Mouse (Mus musculus): ENCODE data around the gene Tnik. TPM values are rescaled to one million over a fixed set of nuclear protein-coding genes. Genes with fewer than 3 reads are reported as not detected.

Gene Tnik
- polyA plus RNA-seq, 1 experiment from 2014 or later: 29.8 TPM

DNA sequence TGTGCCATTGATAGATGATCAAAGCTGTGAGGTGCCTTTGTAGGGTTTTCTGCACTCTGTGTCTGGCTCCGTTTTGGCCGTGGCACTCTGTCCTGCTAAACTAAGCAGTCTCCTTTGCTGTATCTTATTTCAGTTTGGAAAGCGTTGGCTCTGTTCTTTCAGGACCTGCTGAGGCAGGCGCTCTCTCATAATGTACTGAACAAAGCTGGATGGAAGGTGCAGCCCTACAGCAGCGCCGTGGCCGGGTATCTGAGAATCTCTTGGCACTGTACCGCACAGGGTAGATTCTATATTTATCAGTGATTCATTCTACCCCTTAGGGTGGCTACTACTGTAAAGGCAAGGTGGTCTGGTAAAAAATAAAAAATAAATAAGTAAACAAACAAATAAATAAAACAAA, 193.8 kb downstream of the Tnik start:
- no peaks in the 10 kb centered on the region for H3K4me1 ChIP-seq (ENCODE audit: control insufficient read depth, insufficient read depth, low read length)
- no peak overlapping the region for H3K9ac ChIP-seq (replicated peaks; ENCODE audit: low read depth, low read length)
- H3K4me3 ChIP-seq (ENCODE audit: low read depth, low read length): no peak overlapping the region
- no peaks in the 10 kb centered on the region for H3K27me3 ChIP-seq (ENCODE audit: control insufficient read depth, insufficient read depth, low read length)
- H3K9me3 ChIP-seq (ENCODE audit: control insufficient read depth, low read depth, low read length): no peaks in the 10 kb centered on the region
- ATAC-seq (ENCODE audit: insufficient number of reproducible peaks, insufficient read depth, low FRiP score, low read depth): no peak
- no peak overlapping the region for H3K4me2 ChIP-seq (replicated peaks; ENCODE audit: low read depth, low read length)
- H3K27ac ChIP-seq (ENCODE audit: low read length): no peak overlapping the region
- WGBS: 78% methylated on average over 8 of the region's 8 CpGs
- H3K36me3 ChIP-seq (ENCODE audit: control insufficient read depth, insufficient read depth, low read length): no peaks in the 10 kb centered on the region

DNA sequence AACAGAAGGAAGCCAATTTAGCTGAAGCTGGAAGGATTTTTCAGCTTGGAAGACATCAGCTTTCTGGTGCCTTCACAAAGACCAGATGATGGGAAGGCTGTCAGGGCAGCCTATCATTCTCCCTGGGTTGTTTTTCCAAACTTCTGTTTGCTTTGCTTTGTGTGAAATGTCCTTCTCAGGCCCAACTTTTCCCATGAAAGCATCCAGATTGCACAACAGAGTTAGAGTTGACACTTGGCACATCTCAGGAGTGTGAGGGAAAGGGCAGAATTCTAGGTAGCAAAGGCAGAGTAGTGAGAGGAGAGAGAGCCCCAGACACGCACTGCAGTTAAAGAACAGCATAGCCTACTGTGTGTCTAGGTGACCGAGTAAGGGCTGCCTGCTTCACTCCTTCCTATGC, 194.5 kb downstream of the Tnik start:
- Histone ChIP-seq H3K4me3 (ENCODE audit: low read depth, low read length) (no peak overlapping the region), H3K36me3 (ENCODE audit: control insufficient read depth, insufficient read depth, low read length) (no peaks in the 10 kb centered on the region), H3K4me2 (replicated peaks; ENCODE audit: low read depth, low read length) (no peak overlapping the region), H3K9ac (replicated peaks; ENCODE audit: low read depth, low read length) (no peak overlapping the region), H3K27me3 (ENCODE audit: control insufficient read depth, insufficient read depth, low read length) (no peaks in the 10 kb centered on the region), H3K27ac (ENCODE audit: low read length) (no peak overlapping the region), H3K9me3 (ENCODE audit: control insufficient read depth, low read depth, low read length) (no peaks in the 10 kb centered on the region), H3K4me1 (ENCODE audit: control insufficient read depth, insufficient read depth, low read length) (no peaks in the 10 kb centered on the region)
- ATAC-seq (ENCODE audit: insufficient number of reproducible peaks, insufficient read depth, low FRiP score, low read depth): no peak
- WGBS: 85% methylated on average over 2 of the region's 2 CpGs

DNA sequence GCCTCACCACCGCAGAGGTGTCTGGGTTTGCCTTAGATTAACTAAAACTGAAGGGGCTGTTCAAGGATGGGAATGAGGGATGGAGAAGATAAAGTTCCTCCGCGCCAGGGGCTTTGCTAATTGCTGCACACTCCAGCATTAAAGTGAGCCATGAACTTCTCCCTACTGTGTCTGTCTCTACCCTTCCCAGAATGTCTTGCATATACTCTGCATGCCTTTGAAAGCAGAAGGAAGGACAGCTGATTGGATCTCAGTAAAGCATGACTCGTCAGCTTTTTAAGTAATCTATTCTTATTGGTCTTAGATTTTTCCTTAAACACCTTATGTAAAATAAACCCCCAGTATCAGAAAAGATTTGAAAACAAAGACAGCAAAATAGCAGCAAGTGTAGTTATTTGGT, 203.7 kb downstream of the Tnik start:
- 92% methylated on average over 4 of the region's 4 CpGs for WGBS
- Histone ChIP-seq H3K9me3 (ENCODE audit: control insufficient read depth, low read depth, low read length) (no peaks in the 10 kb centered on the region), H3K27ac (ENCODE audit: low read length) (no peak overlapping the region), H3K27me3 (ENCODE audit: control insufficient read depth, insufficient read depth, low read length) (no peaks in the 10 kb centered on the region), H3K4me3 (ENCODE audit: low read depth, low read length) (no peak overlapping the region), H3K4me2 (replicated peaks; ENCODE audit: low read depth, low read length) (no peak overlapping the region), H3K4me1 (ENCODE audit: control insufficient read depth, insufficient read depth, low read length) (no peaks in the 10 kb centered on the region), H3K9ac (replicated peaks; ENCODE audit: low read depth, low read length) (no peak overlapping the region), H3K36me3 (ENCODE audit: control insufficient read depth, insufficient read depth, low read length) (no peaks in the 10 kb centered on the region)
- no peak for ATAC-seq (ENCODE audit: insufficient number of reproducible peaks, insufficient read depth, low FRiP score, low read depth)

DNA sequence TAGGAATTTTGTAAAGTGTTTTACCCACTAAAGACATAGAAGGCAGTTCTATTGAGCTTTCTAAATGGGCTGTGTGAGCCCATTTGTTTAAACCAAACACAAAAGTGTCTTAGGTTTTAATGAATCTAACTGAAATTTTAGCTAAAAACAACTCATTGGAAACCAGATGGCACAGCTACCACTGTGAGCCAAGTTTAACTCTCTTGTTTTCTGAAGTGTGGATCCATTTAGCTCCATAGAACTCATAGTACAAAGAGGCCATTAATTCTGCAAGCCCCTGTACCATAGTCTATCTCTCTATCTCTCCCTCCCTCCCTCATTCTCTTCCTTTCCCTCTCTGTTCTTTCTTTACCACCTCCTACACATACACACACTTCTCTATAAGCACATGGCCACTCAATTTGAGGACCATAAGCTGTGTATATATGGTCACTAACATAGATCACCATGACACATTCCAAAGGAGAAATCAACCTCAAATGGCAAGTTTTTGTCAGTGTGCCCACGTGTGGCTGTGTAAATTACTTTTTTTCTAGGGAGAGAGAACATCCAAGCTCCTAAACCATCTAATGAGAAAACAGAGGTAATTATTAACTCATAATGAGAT, 204.2 kb downstream of the Tnik start:
- Histone ChIP-seq H3K9ac (replicated peaks; ENCODE audit: low read depth, low read length) (no peak overlapping the region), H3K4me1 (ENCODE audit: control insufficient read depth, insufficient read depth, low read length) (no peaks in the 10 kb centered on the region), H3K4me3 (ENCODE audit: low read depth, low read length) (no peak overlapping the region), H3K4me2 (replicated peaks; ENCODE audit: low read depth, low read length) (no peak overlapping the region), H3K36me3 (ENCODE audit: control insufficient read depth, insufficient read depth, low read length) (no peaks in the 10 kb centered on the region), H3K27ac (ENCODE audit: low read length) (no peak overlapping the region), H3K9me3 (ENCODE audit: control insufficient read depth, low read depth, low read length) (no peaks in the 10 kb centered on the region), H3K27me3 (ENCODE audit: control insufficient read depth, insufficient read depth, low read length) (no peaks in the 10 kb centered on the region)
- 37% methylated on average over 1 of the region's 1 CpGs for WGBS
- ATAC-seq (ENCODE audit: insufficient number of reproducible peaks, insufficient read depth, low FRiP score, low read depth): no peak

DNA sequence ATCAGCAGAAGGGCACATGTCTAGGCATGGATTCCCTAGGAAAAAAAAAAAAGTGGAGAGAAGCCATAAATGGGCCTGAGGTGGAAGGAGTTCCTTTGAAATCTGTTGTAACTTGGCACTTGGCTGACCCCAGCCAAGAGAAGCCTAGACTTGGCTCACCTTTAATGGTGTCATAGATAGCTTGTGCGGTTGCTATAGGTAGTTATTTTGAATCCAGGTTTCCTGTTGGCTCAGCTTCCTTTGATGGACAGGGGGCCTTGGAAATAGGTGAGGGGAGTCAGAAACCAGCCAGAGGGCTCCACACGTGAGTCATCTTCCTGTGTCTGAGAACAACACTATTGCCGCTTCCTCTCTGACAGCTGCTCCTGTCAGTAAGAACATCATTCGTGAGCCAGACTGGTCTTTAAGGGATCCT, 204.9 kb downstream of the Tnik start:
- WGBS: 63% methylated on average over 4 of the region's 4 CpGs
- Histone ChIP-seq H3K9me3 (ENCODE audit: control insufficient read depth, low read depth, low read length) (no peaks in the 10 kb centered on the region), H3K4me1 (ENCODE audit: control insufficient read depth, insufficient read depth, low read length) (no peaks in the 10 kb centered on the region), H3K27me3 (ENCODE audit: control insufficient read depth, insufficient read depth, low read length) (no peaks in the 10 kb centered on the region), H3K4me2 (replicated peaks; ENCODE audit: low read depth, low read length) (no peak overlapping the region), H3K4me3 (ENCODE audit: low read depth, low read length) (no peak overlapping the region), H3K36me3 (ENCODE audit: control insufficient read depth, insufficient read depth, low read length) (no peaks in the 10 kb centered on the region), H3K27ac (ENCODE audit: low read length) (no peak overlapping the region), H3K9ac (replicated peaks; ENCODE audit: low read depth, low read length) (no peak overlapping the region)
- no peak for ATAC-seq (ENCODE audit: insufficient number of reproducible peaks, insufficient read depth, low FRiP score, low read depth)

DNA sequence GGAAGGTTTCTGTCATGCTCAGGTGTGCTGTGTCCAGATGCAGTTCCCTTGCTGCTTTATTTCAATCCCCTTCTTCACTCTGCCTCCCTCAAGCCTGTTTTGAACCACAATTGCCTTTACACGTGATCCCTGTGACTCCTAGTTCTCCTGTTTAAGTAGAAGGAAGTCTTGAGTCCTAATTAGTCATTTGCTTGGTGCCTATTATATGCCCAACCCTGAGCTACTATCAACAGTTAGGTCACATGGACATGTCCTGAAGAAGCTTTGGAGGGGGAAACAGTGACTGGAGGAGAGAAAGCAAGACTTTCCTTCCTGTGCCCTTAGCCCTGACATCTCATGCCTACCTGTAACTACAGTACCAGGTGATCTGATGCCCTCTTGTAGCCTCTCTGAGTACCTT, 210.4 kb downstream of the Tnik start:
- Histone ChIP-seq H3K27me3 (ENCODE audit: control insufficient read depth, insufficient read depth, low read length) (no peaks in the 10 kb centered on the region), H3K9me3 (ENCODE audit: control insufficient read depth, low read depth, low read length) (no peaks in the 10 kb centered on the region), H3K4me2 (replicated peaks; ENCODE audit: low read depth, low read length) (no peak overlapping the region), H3K27ac (ENCODE audit: low read length) (no peak overlapping the region), H3K36me3 (ENCODE audit: control insufficient read depth, insufficient read depth, low read length) (no peaks in the 10 kb centered on the region), H3K4me3 (ENCODE audit: low read depth, low read length) (no peak overlapping the region), H3K4me1 (ENCODE audit: control insufficient read depth, insufficient read depth, low read length) (no peaks in the 10 kb centered on the region), H3K9ac (replicated peaks; ENCODE audit: low read depth, low read length) (no peak overlapping the region)
- WGBS: 43% methylated on average over 1 of the region's 1 CpGs
- ATAC-seq (ENCODE audit: insufficient number of reproducible peaks, insufficient read depth, low FRiP score, low read depth): no peak

DNA sequence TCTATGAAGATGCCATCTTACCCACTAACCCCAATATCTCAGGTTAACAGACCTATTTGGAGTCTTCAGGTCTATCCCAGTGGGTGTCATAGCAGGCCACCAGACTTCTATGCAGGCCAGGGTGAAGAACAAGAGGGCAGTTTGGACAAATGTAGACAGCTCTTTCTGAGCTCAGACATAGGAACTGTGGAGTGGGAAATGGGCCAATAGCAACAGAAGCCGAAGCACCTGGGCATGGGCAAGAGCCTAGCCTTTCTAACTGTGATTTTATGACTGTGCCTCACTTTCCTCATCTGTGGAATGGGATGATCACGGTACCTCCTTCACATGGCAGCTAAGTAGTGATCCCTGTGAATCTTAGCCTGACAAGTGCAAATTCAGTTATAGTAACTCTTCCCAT, 214.4 kb downstream of the Tnik start:
- no peak overlapping the region for H3K27ac ChIP-seq (ENCODE audit: low read length)
- 87% methylated on average over 2 of the region's 2 CpGs for WGBS
- no peak for ATAC-seq (ENCODE audit: insufficient number of reproducible peaks, insufficient read depth, low FRiP score, low read depth)
- no peaks in the 10 kb centered on the region for H3K27me3 ChIP-seq (ENCODE audit: control insufficient read depth, insufficient read depth, low read length)
- H3K4me2 ChIP-seq (replicated peaks; ENCODE audit: low read depth, low read length): no peak overlapping the region
- H3K4me1 ChIP-seq (ENCODE audit: control insufficient read depth, insufficient read depth, low read length): no peaks in the 10 kb centered on the region
- H3K36me3 ChIP-seq (ENCODE audit: control insufficient read depth, insufficient read depth, low read length): no peaks in the 10 kb centered on the region
- no peaks in the 10 kb centered on the region for H3K9me3 ChIP-seq (ENCODE audit: control insufficient read depth, low read depth, low read length)
- H3K4me3 ChIP-seq (ENCODE audit: low read depth, low read length): no peak overlapping the region
- H3K9ac ChIP-seq (replicated peaks; ENCODE audit: low read depth, low read length): no peak overlapping the region

DNA sequence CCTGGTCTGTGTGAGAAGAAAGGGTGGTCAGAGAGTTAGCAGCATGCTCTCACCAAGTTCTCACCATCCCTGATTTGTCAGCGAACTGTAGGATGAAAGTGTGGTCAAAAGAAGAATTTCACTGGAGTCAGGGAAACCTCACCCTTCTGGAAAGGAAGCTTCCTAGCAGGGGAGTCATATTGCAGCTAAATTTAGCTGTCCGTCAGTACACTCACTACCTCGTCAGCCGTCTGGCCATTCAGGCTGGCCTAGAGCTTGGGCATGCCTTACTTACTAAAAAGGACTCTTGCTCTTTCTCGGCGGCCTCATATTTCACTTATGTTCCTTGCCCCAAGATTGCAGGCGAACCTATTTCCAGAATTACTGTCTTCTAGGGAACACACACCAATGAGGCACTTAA, 222.7 kb downstream of the Tnik start:
- Histone ChIP-seq H3K4me2 (replicated peaks; ENCODE audit: low read depth, low read length) (no peak overlapping the region), H3K36me3 (ENCODE audit: control insufficient read depth, insufficient read depth, low read length) (no peaks in the 10 kb centered on the region), H3K27ac (ENCODE audit: low read length) (no peak overlapping the region), H3K4me1 (ENCODE audit: control insufficient read depth, insufficient read depth, low read length) (no peaks in the 10 kb centered on the region), H3K9ac (replicated peaks; ENCODE audit: low read depth, low read length) (no peak overlapping the region), H3K9me3 (ENCODE audit: control insufficient read depth, low read depth, low read length) (no peaks in the 10 kb centered on the region), H3K27me3 (ENCODE audit: control insufficient read depth, insufficient read depth, low read length) (no peaks in the 10 kb centered on the region), H3K4me3 (ENCODE audit: low read depth, low read length) (no peak overlapping the region)
- 80% methylated on average over 7 of the region's 7 CpGs for WGBS
- ATAC-seq (ENCODE audit: insufficient number of reproducible peaks, insufficient read depth, low FRiP score, low read depth): no peak

DNA sequence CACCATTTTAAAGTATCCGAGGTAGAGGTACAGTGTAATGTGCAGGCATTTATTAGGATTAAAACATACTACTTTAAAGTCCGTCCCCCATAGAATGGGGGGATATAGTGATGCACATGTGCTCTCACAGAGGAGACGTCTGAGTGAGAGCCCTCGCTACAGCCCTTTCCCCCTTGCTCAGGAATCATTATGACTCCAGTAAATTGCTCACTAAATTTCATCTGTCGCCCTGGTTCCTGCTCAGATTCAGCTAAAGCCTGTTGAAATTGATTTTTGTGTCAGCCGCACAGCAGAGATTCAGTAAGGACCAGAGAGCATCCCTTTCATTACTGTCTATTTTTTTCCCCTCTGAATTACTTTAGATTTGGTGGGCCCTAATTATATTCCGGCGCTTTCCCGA, 224.4 kb downstream of the Tnik start:
- Histone ChIP-seq H3K27ac (ENCODE audit: low read length) (no peak overlapping the region), H3K9ac (replicated peaks; ENCODE audit: low read depth, low read length) (no peak overlapping the region), H3K36me3 (ENCODE audit: control insufficient read depth, insufficient read depth, low read length) (no peaks in the 10 kb centered on the region), H3K9me3 (ENCODE audit: control insufficient read depth, low read depth, low read length) (no peaks in the 10 kb centered on the region), H3K4me1 (ENCODE audit: control insufficient read depth, insufficient read depth, low read length) (no peaks in the 10 kb centered on the region), H3K27me3 (ENCODE audit: control insufficient read depth, insufficient read depth, low read length) (no peaks in the 10 kb centered on the region), H3K4me3 (ENCODE audit: low read depth, low read length) (no peak overlapping the region), H3K4me2 (replicated peaks; ENCODE audit: low read depth, low read length) (no peak overlapping the region)
- 83% methylated on average over 9 of the region's 9 CpGs for WGBS
- ATAC-seq (ENCODE audit: insufficient number of reproducible peaks, insufficient read depth, low FRiP score, low read depth): no peak

Measured in stomach, embryonic 14.5 days (tissue).